Mouse (Mus musculus) ovary, postnatal 36 days (tissue): ENCODE measurements around the gene Rbbp5.
"Not testable (repeated sequence)": the region's sequence is repeated elsewhere in the genome, so short reads cannot be mapped to it uniquely, and the experiment has no call there.

Experiments used
- DNase-seq: peaks from one replicate; pipeline ENCODE4 v3.0.0; 2022; ENCODE audit warnings: low spot score, mixed read lengths

Gene Rbbp5

GRCm38 (mm10) chr1:132476928-132477691 lies at the start of gene Rbbp5:
Rbbp5 (plus strand) TSS chr1:132477365.
- DNase-seq, result peak; percentile 86

GRCm38 (mm10) chr1:132430818-132431217 lies 46.3 kb upstream of the Rbbp5 start:
- no peak for DNase-seq

- peak; percentile 16 for DNase-seq
Measured at GRCm38 (mm10) chr1:132431716-132432115, 45.4 kb upstream of the Rbbp5 start.

- no peak for DNase-seq
Measured at GRCm38 (mm10) chr1:132433349-132433748, 43.8 kb upstream of the Rbbp5 start.

- DNase-seq, result no peak
Measured at GRCm38 (mm10) chr1:132434032-132434431, 43.1 kb upstream of the Rbbp5 start.

GRCm38 (mm10) chr1:132436320-132436958 lies 40.7 kb upstream of the Rbbp5 start:
- no peak for DNase-seq

- no peak for DNase-seq
Measured at GRCm38 (mm10) chr1:132436960-132437359, 40.2 kb upstream of the Rbbp5 start.

GRCm38 (mm10) chr1:132437389-132437788 lies 39.8 kb upstream of the Rbbp5 start:
- DNase-seq, result no peak

- DNase-seq, result no peak
Measured at GRCm38 (mm10) chr1:132440896-132441435, 36.2 kb upstream of the Rbbp5 start.

- DNase-seq, result no peak
Measured at GRCm38 (mm10) chr1:132449742-132450141, 27.4 kb upstream of the Rbbp5 start.

GRCm38 (mm10) chr1:132464651-132465050 lies 12.5 kb upstream of the Rbbp5 start:
- DNase-seq, result no peak

- peak; percentile 20 for DNase-seq
Measured at GRCm38 (mm10) chr1:132468926-132469325, 8.2 kb upstream of the Rbbp5 start.

- DNase-seq, result no peak
Measured at GRCm38 (mm10) chr1:132469519-132469918, 7.6 kb upstream of the Rbbp5 start.

- DNase-seq, result not testable (repeated sequence)
Measured at GRCm38 (mm10) chr1:132470031-132470430, 7.1 kb upstream of the Rbbp5 start.

GRCm38 (mm10) chr1:132471032-132471431 lies 6.1 kb upstream of the Rbbp5 start:
- no peak for DNase-seq

GRCm38 (mm10) chr1:132471499-132471898 lies 5.7 kb upstream of the Rbbp5 start:
- DNase-seq, result no peak

- DNase-seq, result no peak
Measured at GRCm38 (mm10) chr1:132472537-132472936, 4.6 kb upstream of the Rbbp5 start.

GRCm38 (mm10) chr1:132474496-132474895 lies 2.7 kb upstream of the Rbbp5 start:
- DNase-seq, result no peak

GRCm38 (mm10) chr1:132476575-132476927 lies 614 bp upstream of the Rbbp5 start:
- no peak for DNase-seq

GRCm38 (mm10) chr1:132479438-132479837 lies 2.3 kb downstream of the Rbbp5 start:
- no peak for DNase-seq

GRCm38 (mm10) chr1:132481619-132482018 lies 4.5 kb downstream of the Rbbp5 start:
- no peak for DNase-seq

- DNase-seq, result no peak
Measured at GRCm38 (mm10) chr1:132483234-132483633, 6.1 kb downstream of the Rbbp5 start.

GRCm38 (mm10) chr1:132483759-132484158 lies 6.6 kb downstream of the Rbbp5 start:
- DNase-seq, result no peak
